Mouse (Mus musculus): Measurements from ENCODE around the gene Moxd1. TPM values are rescaled to one million over a fixed set of nuclear protein-coding genes. Genes with fewer than 3 reads are reported as not detected.

Moxd1 gene
- polyA plus RNA-seq, 1 experiment from 2014 or later: 2.0 TPM

- H3K9ac ChIP-seq (replicated peaks; ENCODE audit: low read depth, low read length): no peak overlapping the region
- H3K36me3 ChIP-seq (ENCODE audit: control insufficient read depth, insufficient read depth): no peaks in the 10 kb centered on the region
- no peak overlapping the region for H3K27ac ChIP-seq (ENCODE audit: low read length)
- no peaks in the 10 kb centered on the region for H3K9me3 ChIP-seq (ENCODE audit: control insufficient read depth, low read length)
- no peaks in the 10 kb centered on the region for H3K4me1 ChIP-seq (replicated peaks; ENCODE audit: control insufficient read depth, insufficient read depth, low read length)
- no peaks in the 10 kb centered on the region for H3K27me3 ChIP-seq (replicated peaks; ENCODE audit: control insufficient read depth, insufficient read depth, low read length)
- WGBS: 70% methylated on average over 3 of the region's 3 CpGs
- no peak for ATAC-seq
- no peak overlapping the region for H3K4me2 ChIP-seq (ENCODE audit: low read length)
- no peak overlapping the region for H3K4me3 ChIP-seq (replicated peaks; ENCODE audit: low read length)
Measured at GRCm38 (mm10) chr10:24258885-24259284, 35.6 kb downstream of the Moxd1 start.

GRCm38 (mm10) chr10:24259794-24260590 is 36.7 kb downstream of the Moxd1 start:
- Histone ChIP-seq H3K4me3 (replicated peaks; ENCODE audit: low read length) (no peak overlapping the region), H3K9me3 (ENCODE audit: control insufficient read depth, low read length) (no peaks in the 10 kb centered on the region), H3K9ac (replicated peaks; ENCODE audit: low read depth, low read length) (no peak overlapping the region), H3K36me3 (ENCODE audit: control insufficient read depth, insufficient read depth) (no peaks in the 10 kb centered on the region), H3K27me3 (replicated peaks; ENCODE audit: control insufficient read depth, insufficient read depth, low read length) (no peaks in the 10 kb centered on the region), H3K4me1 (replicated peaks; ENCODE audit: control insufficient read depth, insufficient read depth, low read length) (no peaks in the 10 kb centered on the region), H3K4me2 (ENCODE audit: low read length) (no peak overlapping the region), H3K27ac (ENCODE audit: low read length) (no peak overlapping the region)
- 77% methylated on average over 5 of the region's 5 CpGs for WGBS
- ATAC-seq: no peak

GRCm38 (mm10) chr10:24267520-24267919 is 44.2 kb downstream of the Moxd1 start:
- ATAC-seq: no peak
- H3K9ac ChIP-seq (replicated peaks; ENCODE audit: low read depth, low read length): no peak overlapping the region
- H3K9me3 ChIP-seq (ENCODE audit: control insufficient read depth, low read length): no peaks in the 10 kb centered on the region
- H3K36me3 ChIP-seq (ENCODE audit: control insufficient read depth, insufficient read depth): no peaks in the 10 kb centered on the region
- H3K4me1 ChIP-seq (replicated peaks; ENCODE audit: control insufficient read depth, insufficient read depth, low read length): no peaks in the 10 kb centered on the region
- H3K4me2 ChIP-seq (ENCODE audit: low read length): no peak overlapping the region
- H3K27me3 ChIP-seq (replicated peaks; ENCODE audit: control insufficient read depth, insufficient read depth, low read length): no peaks in the 10 kb centered on the region
- H3K4me3 ChIP-seq (replicated peaks; ENCODE audit: low read length): no peak overlapping the region
- 75% methylated on average over 2 of the region's 2 CpGs for WGBS
- no peak overlapping the region for H3K27ac ChIP-seq (ENCODE audit: low read length)

- no peak for ATAC-seq
- H3K27ac ChIP-seq (ENCODE audit: low read length): no peak overlapping the region
- no peaks in the 10 kb centered on the region for H3K27me3 ChIP-seq (replicated peaks; ENCODE audit: control insufficient read depth, insufficient read depth, low read length)
- H3K4me2 ChIP-seq (ENCODE audit: low read length): no peak overlapping the region
- no peak overlapping the region for H3K9ac ChIP-seq (replicated peaks; ENCODE audit: low read depth, low read length)
- WGBS: 79% methylated on average over 6 of the region's 6 CpGs
- no peaks in the 10 kb centered on the region for H3K9me3 ChIP-seq (ENCODE audit: control insufficient read depth, low read length)
- no peaks in the 10 kb centered on the region for H3K36me3 ChIP-seq (ENCODE audit: control insufficient read depth, insufficient read depth)
- no peak overlapping the region for H3K4me3 ChIP-seq (replicated peaks; ENCODE audit: low read length)
- no peaks in the 10 kb centered on the region for H3K4me1 ChIP-seq (replicated peaks; ENCODE audit: control insufficient read depth, insufficient read depth, low read length)
Measured at GRCm38 (mm10) chr10:24271077-24271637, 47.8 kb downstream of the Moxd1 start.

GRCm38 (mm10) chr10:24276211-24276610 is 52.9 kb downstream of the Moxd1 start:
- ATAC-seq: no peak
- Histone ChIP-seq H3K4me1 (replicated peaks; ENCODE audit: control insufficient read depth, insufficient read depth, low read length) (no peaks in the 10 kb centered on the region), H3K27ac (ENCODE audit: low read length) (no peak overlapping the region), H3K27me3 (replicated peaks; ENCODE audit: control insufficient read depth, insufficient read depth, low read length) (no peaks in the 10 kb centered on the region), H3K4me3 (replicated peaks; ENCODE audit: low read length) (no peak overlapping the region), H3K9me3 (ENCODE audit: control insufficient read depth, low read length) (no peaks in the 10 kb centered on the region), H3K9ac (replicated peaks; ENCODE audit: low read depth, low read length) (no peak overlapping the region), H3K4me2 (ENCODE audit: low read length) (no peak overlapping the region), H3K36me3 (ENCODE audit: control insufficient read depth, insufficient read depth) (no peaks in the 10 kb centered on the region)
- 80% methylated on average over 7 of the region's 7 CpGs for WGBS

GRCm38 (mm10) chr10:24282650-24283049 is 59.3 kb downstream of the Moxd1 start:
- Histone ChIP-seq H3K9ac (replicated peaks; ENCODE audit: low read depth, low read length) (no peak overlapping the region), H3K9me3 (ENCODE audit: control insufficient read depth, low read length) (no peaks in the 10 kb centered on the region), H3K4me2 (ENCODE audit: low read length) (no peak overlapping the region), H3K36me3 (ENCODE audit: control insufficient read depth, insufficient read depth) (no peaks in the 10 kb centered on the region), H3K27ac (ENCODE audit: low read length) (no peak overlapping the region), H3K4me1 (replicated peaks; ENCODE audit: control insufficient read depth, insufficient read depth, low read length) (no peaks in the 10 kb centered on the region), H3K4me3 (replicated peaks; ENCODE audit: low read length) (no peak overlapping the region), H3K27me3 (replicated peaks; ENCODE audit: control insufficient read depth, insufficient read depth, low read length) (no peaks in the 10 kb centered on the region)
- ATAC-seq: no peak
- WGBS: 66% methylated on average over 5 of the region's 5 CpGs

- WGBS: 91% methylated on average over 8 of the region's 8 CpGs
- no peaks in the 10 kb centered on the region for H3K4me1 ChIP-seq (replicated peaks; ENCODE audit: control insufficient read depth, insufficient read depth, low read length)
Measured at GRCm38 (mm10) chr10:24291611-24292010, 68.3 kb downstream of the Moxd1 start.

GRCm38 (mm10) chr10:24292671-24293070 is 69.4 kb downstream of the Moxd1 start:
- H3K27me3 ChIP-seq (replicated peaks; ENCODE audit: control insufficient read depth, insufficient read depth, low read length): no peaks in the 10 kb centered on the region
- no peaks in the 10 kb centered on the region for H3K4me1 ChIP-seq (replicated peaks; ENCODE audit: control insufficient read depth, insufficient read depth, low read length)
- no peak overlapping the region for H3K4me2 ChIP-seq (ENCODE audit: low read length)
- no peak for ATAC-seq
- WGBS: 100% methylated on average over 1 of the region's 1 CpGs
- H3K9me3 ChIP-seq (ENCODE audit: control insufficient read depth, low read length): no peaks in the 10 kb centered on the region
- H3K4me3 ChIP-seq (replicated peaks; ENCODE audit: low read length): no peak overlapping the region
- no peak overlapping the region for H3K9ac ChIP-seq (replicated peaks; ENCODE audit: low read depth, low read length)
- no peaks in the 10 kb centered on the region for H3K36me3 ChIP-seq (ENCODE audit: control insufficient read depth, insufficient read depth)
- H3K27ac ChIP-seq (ENCODE audit: low read length): no peak overlapping the region

More at GRCm38 (mm10) chr10:24291611-24292010, 68.3 kb downstream of the Moxd1 start:
- H3K9me3 ChIP-seq (ENCODE audit: control insufficient read depth, low read length): no peaks in the 10 kb centered on the region
- ATAC-seq: no peak
- H3K27me3 ChIP-seq (replicated peaks; ENCODE audit: control insufficient read depth, insufficient read depth, low read length): no peaks in the 10 kb centered on the region
- H3K36me3 ChIP-seq (ENCODE audit: control insufficient read depth, insufficient read depth): no peaks in the 10 kb centered on the region
- H3K9ac ChIP-seq (replicated peaks; ENCODE audit: low read depth, low read length): no peak overlapping the region
- H3K4me2 ChIP-seq (ENCODE audit: low read length): no peak overlapping the region
- H3K27ac ChIP-seq (ENCODE audit: low read length): no peak overlapping the region
- no peak overlapping the region for H3K4me3 ChIP-seq (replicated peaks; ENCODE audit: low read length)

GRCm38 (mm10) chr10:24296608-24297007 is 73.3 kb downstream of the Moxd1 start:
- 57% methylated on average over 4 of the region's 4 CpGs for WGBS
- H3K4me2 ChIP-seq (ENCODE audit: low read length): no peak overlapping the region
- no peaks in the 10 kb centered on the region for H3K36me3 ChIP-seq (ENCODE audit: control insufficient read depth, insufficient read depth)
- H3K9ac ChIP-seq (replicated peaks; ENCODE audit: low read depth, low read length): no peak overlapping the region
- H3K4me3 ChIP-seq (replicated peaks; ENCODE audit: low read length): no peak overlapping the region
- no peaks in the 10 kb centered on the region for H3K4me1 ChIP-seq (replicated peaks; ENCODE audit: control insufficient read depth, insufficient read depth, low read length)
- H3K9me3 ChIP-seq (ENCODE audit: control insufficient read depth, low read length): no peaks in the 10 kb centered on the region
- ATAC-seq: 0 out of 2 replicates have a peak, but pooled peaks have one; percentile 47
- no peak overlapping the region for H3K27ac ChIP-seq (ENCODE audit: low read length)
- no peaks in the 10 kb centered on the region for H3K27me3 ChIP-seq (replicated peaks; ENCODE audit: control insufficient read depth, insufficient read depth, low read length)

Measured in forebrain, embryonic 16.5 days (tissue).